Mouse (Mus musculus) left cerebral cortex, adult 2 months (tissue): ENCODE data around the gene Cabp7. TPM values are rescaled to one million over a fixed set of nuclear protein-coding genes. Genes with fewer than 3 reads are reported as not detected.

Experiments used
- DNase-seq, 2 experiments: peaks; one replicate each; pipeline ENCODE4 v3.0.0; 2021 to 2022; ENCODE audit warnings: low spot score in 2 of 2, mixed read lengths in 1 of 2; ENCODE audit errors: extremely low spot score in 1 of 2
- H3K27ac ChIP-seq: fragments of 200-600 bp; 2 replicates; pipeline ENCODE4 v1.8.1; 2022
- H3K4me3 ChIP-seq: fragments of 200-600 bp; 2 replicates; pipeline ENCODE4 v1.8.1; 2022
- CTCF ChIP-seq: fragments of 200-600 bp; IDR thresholded peaks from 2 replicates; pipeline ENCODE4 v1.8.1; 2022; ENCODE audit warnings: antibody characterized with exemption, mild to moderate bottlenecking, moderate library complexity
- intact Hi-C: fragments of 180-260 bp; cut with DNase I; formaldehyde crosslinking; loops from one replicate; pipeline ENCODE4 v1.15.1; 2025
- total RNA-seq, 2 experiments: library from RNA; stranded (reverse); gene quantifications; 2 replicates each; pipeline ENCODE4 v1.2.3; 2021

The Cabp7 gene
- total RNA-seq, 2 experiments from 2014 or later, result 15.6 to 22.7 TPM

- intact Hi-C loops, result no loop called here
- H3K4me3 ChIP-seq, result no peak overlapping the region
- no peak overlapping the region for H3K27ac ChIP-seq
- DNase-seq, result no peak
- TF ChIP-seq CTCF, result no peak
Observed at GRCm38 (mm10) chr11:4764476-4764875, 17.9 kb upstream of the Cabp7 start.

GRCm38 (mm10) chr11:4763631-4764030 is 17.1 kb upstream of the Cabp7 start:
- TF ChIP-seq CTCF, result no peak
- Histone ChIP-seq H3K4me3 (no peak overlapping the region), H3K27ac (no peak overlapping the region)
- intact Hi-C loops, result no loop called here
- no peak for DNase-seq

- DNase-seq, result no peak
- no peak for TF ChIP-seq CTCF
- H3K27ac ChIP-seq, result no peak overlapping the region
- intact Hi-C loops, result no loop called here
- H3K4me3 ChIP-seq, result no peak overlapping the region
Observed at GRCm38 (mm10) chr11:4762511-4762910, 15.9 kb upstream of the Cabp7 start.

DNA sequence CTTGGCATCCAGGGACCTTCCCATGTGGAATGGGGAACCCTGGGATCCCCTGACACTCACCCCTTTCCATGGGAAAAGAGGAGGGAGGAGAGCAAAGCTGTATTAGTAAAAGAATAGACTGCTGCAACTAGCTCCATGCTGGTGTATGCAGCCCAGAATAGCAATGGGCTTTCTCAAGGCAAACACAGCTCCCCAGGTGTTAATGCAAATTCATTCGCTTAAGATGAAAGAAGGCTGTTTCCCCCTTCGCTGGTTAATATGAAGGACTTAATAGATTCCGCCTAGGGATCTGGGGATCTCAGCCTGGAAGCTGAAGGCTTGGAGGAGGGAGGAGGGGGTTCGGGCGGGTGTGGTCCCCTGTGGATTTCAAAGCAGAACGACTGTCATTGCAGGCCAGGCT is 15.4 kb upstream of the Cabp7 start:
- Histone ChIP-seq H3K4me3 (no peak overlapping the region), H3K27ac (no peak overlapping the region)
- no peak for TF ChIP-seq CTCF
- intact Hi-C loops, result no loop called here
- peak in 1 of 2 experiments; percentile 9 for DNase-seq

GRCm38 (mm10) chr11:4760438-4760837 is 13.9 kb upstream of the Cabp7 start:
- no peak for DNase-seq
- Histone ChIP-seq H3K27ac (no peak overlapping the region), H3K4me3 (no peak overlapping the region)
- intact Hi-C loops, result no loop called here
- TF ChIP-seq CTCF, result no peak

DNA sequence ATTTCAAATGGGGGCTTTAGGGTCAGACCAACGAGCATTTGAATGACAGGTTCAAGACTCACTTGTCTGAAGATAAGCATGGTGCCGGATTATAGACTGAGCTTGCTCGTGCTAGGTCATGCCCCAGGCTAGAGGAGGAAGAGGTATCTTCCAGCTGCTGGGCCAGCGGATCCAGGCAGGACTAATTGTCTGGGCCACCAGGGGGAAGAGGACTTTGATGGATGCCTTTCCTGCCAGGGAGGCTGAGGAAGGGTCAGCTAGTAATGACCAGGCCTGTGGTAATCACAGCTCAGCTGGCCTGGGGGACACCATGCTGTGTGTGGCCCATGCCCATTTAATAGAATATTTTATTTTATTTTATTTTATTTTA is 11.2 kb upstream of the Cabp7 start:
- H3K27ac ChIP-seq, result no peak overlapping the region
- TF ChIP-seq CTCF, result no peak
- intact Hi-C loops, result no loop called here
- no peak for DNase-seq
- H3K4me3 ChIP-seq, result no peak overlapping the region

GRCm38 (mm10) chr11:4756984-4757788 is 10.6 kb upstream of the Cabp7 start:
- intact Hi-C loops, result no loop called here
- no peak for DNase-seq
- Histone ChIP-seq H3K27ac (no peak overlapping the region), H3K4me3 (no peak overlapping the region)
- no peak for TF ChIP-seq CTCF

- H3K4me3 ChIP-seq, result no peak overlapping the region
- no peak for TF ChIP-seq CTCF
- intact Hi-C loops, result no loop called here
- no peak for DNase-seq
- H3K27ac ChIP-seq, result no peak overlapping the region
Observed at GRCm38 (mm10) chr11:4756460-4756859, 9.9 kb upstream of the Cabp7 start.

DNA sequence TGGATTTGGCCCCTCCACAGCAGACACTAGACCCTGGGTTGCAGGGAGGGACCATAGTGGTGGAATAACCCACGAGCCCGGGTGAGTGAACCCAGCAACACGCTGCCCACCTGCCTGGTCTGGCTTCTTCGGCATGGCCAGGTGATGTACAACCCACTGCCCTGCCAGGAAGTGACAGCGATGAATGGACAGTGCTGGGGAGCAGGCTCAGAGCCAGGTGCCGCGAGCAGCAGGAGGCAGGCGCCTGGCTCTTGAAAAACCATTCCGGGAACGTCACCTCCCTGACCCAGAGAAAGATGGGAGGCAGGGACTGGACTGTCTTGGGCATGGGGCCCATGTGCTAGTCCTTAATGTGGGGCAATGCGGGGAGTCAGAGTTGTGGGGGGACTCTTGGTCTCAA is 8.3 kb upstream of the Cabp7 start:
- Histone ChIP-seq H3K27ac (no peak overlapping the region), H3K4me3 (no peak overlapping the region)
- TF ChIP-seq CTCF, result no peak
- intact Hi-C loops, result no loop called here
- DNase-seq, result no peak

DNA sequence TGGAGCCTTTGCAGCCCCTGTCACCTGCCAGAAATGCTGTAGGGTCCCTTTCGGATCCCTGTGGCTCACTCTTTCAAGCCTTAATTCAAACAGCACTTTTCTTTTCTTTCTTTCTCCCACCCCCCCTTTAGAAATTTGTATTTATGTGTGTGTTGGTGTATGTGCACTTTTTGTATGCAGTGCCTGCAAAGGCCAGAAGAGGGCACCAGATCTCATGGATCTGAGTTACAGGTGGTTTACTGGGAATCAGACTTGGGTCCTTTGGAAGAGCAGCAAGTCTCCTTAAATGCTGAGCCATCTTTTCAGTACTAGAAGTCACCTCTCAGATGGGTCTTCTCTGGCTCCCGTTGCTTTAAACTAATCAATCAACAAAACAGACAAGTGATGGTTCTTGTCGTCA is 7.5 kb upstream of the Cabp7 start:
- H3K4me3 ChIP-seq, result no peak overlapping the region
- no peak for DNase-seq
- peak; percentile 16 for TF ChIP-seq CTCF
- intact Hi-C loops, result no loop called here
- H3K27ac ChIP-seq, result no peak overlapping the region

GRCm38 (mm10) chr11:4752836-4753235 is 6.3 kb upstream of the Cabp7 start:
- no peak overlapping the region for H3K27ac ChIP-seq
- TF ChIP-seq CTCF, result no peak
- intact Hi-C loops, result no loop called here

GRCm38 (mm10) chr11:4750263-4750662 is 3.7 kb upstream of the Cabp7 start:
- no peak for TF ChIP-seq CTCF
- Histone ChIP-seq H3K27ac (no peak overlapping the region), H3K4me3 (no peak overlapping the region)
- intact Hi-C loops, result no loop called here
- DNase-seq, result no peak

More at GRCm38 (mm10) chr11:4752836-4753235, 6.3 kb upstream of the Cabp7 start:
- DNase-seq, result no peak
- no peak overlapping the region for H3K4me3 ChIP-seq

GRCm38 (mm10) chr11:4747285-4747684 is 707 bp upstream of the Cabp7 start:
- no peak overlapping the region for H3K27ac ChIP-seq
- peak overlapping the region; percentile 19; the same call in 1 of the 2 replicates for H3K4me3 ChIP-seq
- no peak for TF ChIP-seq CTCF
- DNase-seq, result no peak
- intact Hi-C loops, result loop anchor here (5.0 kb wide), 1 partner anchor 75 kb away; no protein-coding TSS in a partner anchor
